Mouse (Mus musculus) MEL (cell line): ENCODE measurements around the gene Defb13. TPM values are rescaled to one million over a fixed set of nuclear protein-coding genes. Genes with fewer than 3 reads are reported as not detected.
A peak's percentile ranks its signal among the peaks of the same experiment; 100 is the strongest.

Experiments used
- DNase-seq: peaks from one replicate; pipeline ENCODE4 v3.0.0; 2011; ENCODE audit warnings: low read depth, low spot score
- H3K27ac ChIP-seq: 2 replicates; pipeline ENCODE4 v1.5.1; 2012; ENCODE audit warnings: low read depth, mild to moderate bottlenecking, control low read depth, low read length, moderate library complexity; ENCODE audit not compliant: control insufficient read depth
- H3K27me3 ChIP-seq, 2 experiments: fragments of 150-350 bp in 1 of 2; sonication (generic) in 1 of 2; 2 replicates each; pipeline ENCODE4 v1.6.1; 2012; ENCODE audit warnings: low read length in 2 of 2, mild to moderate bottlenecking in 2 of 2, improper control_type of control experiment in 1 of 2, moderate library complexity in 1 of 2; ENCODE audit not compliant: insufficient read depth in 2 of 2, control insufficient read depth in 1 of 2
- H3K36me3 ChIP-seq, 2 experiments: 2 replicates each; pipeline ENCODE4 v1.6.1; 2012 to 2014; ENCODE audit warnings: low read length in 2 of 2, improper control_type of control experiment in 1 of 2, inconsistent platforms in 1 of 2, mild to moderate bottlenecking in 1 of 2; ENCODE audit not compliant: insufficient read depth in 2 of 2, control insufficient read depth in 1 of 2
- H3K4me1 ChIP-seq, 2 experiments: fragments of 150-350 bp in 1 of 2; sonication (generic) in 1 of 2; 2 replicates each; pipeline ENCODE4 v1.6.1; 2012; ENCODE audit warnings: low read length in 2 of 2, improper control_type of control experiment in 1 of 2, mild to moderate bottlenecking in 1 of 2; ENCODE audit not compliant: insufficient read depth in 2 of 2, control insufficient read depth in 1 of 2
- H3K4me3 ChIP-seq, 2 experiments: fragments of 150-350 bp in 1 of 2; sonication (generic) in 1 of 2; 2 replicates each; pipeline ENCODE4 v1.5.1; 2012; ENCODE audit warnings: low read depth in 2 of 2, low read length in 2 of 2, mild to moderate bottlenecking in 2 of 2, moderate library complexity in 2 of 2, control low read depth in 1 of 2, improper control_type of control experiment in 1 of 2; ENCODE audit not compliant: control insufficient read depth in 1 of 2, insufficient read depth in 1 of 2
- H3K79me2 ChIP-seq: 2 replicates; pipeline ENCODE4 v1.6.1; 2012; ENCODE audit warnings: mild to moderate bottlenecking, low read length, moderate library complexity; ENCODE audit not compliant: control insufficient read depth, poor library complexity, insufficient read depth
- H3K9ac ChIP-seq: 2 replicates; pipeline ENCODE4 v1.6.1; 2012; ENCODE audit warnings: low read depth, mild to moderate bottlenecking, control low read depth, low read length, moderate library complexity; ENCODE audit not compliant: control insufficient read depth, poor library complexity, severe bottlenecking
- H3K9me3 ChIP-seq: fragments of 150-350 bp; sonication (generic); replicated peaks from 2 replicates; pipeline ENCODE4 v1.6.1; 2012; ENCODE audit warnings: mild to moderate bottlenecking, low read length, improper control_type of control experiment, moderate library complexity; ENCODE audit not compliant: insufficient read depth
- BHLHE40 ChIP-seq: IDR thresholded peaks from 2 replicates; pipeline ENCODE4 v1.6.1; 2012; ENCODE audit warnings: low read depth, mild to moderate bottlenecking, inconsistent platforms, low read length, improper control_type of control experiment, borderline replicate concordance
- CHD1 ChIP-seq: IDR thresholded peaks from 2 replicates; pipeline ENCODE4 v1.6.1; 2012; ENCODE audit warnings: low read depth, mild to moderate bottlenecking, inconsistent platforms, low read length, improper control_type of control experiment
- CTCF ChIP-seq, 3 experiments: IDR thresholded peaks in 2 of 3; conservative IDR thresholded peaks in 1 of 3; 2 replicates each; pipeline ENCODE4 v1.5.1; 2011 to 2012; ENCODE audit warnings: low read length in 3 of 3, low read depth in 2 of 3, mild to moderate bottlenecking in 2 of 3, improper control_type of control experiment in 1 of 3, inconsistent platforms in 1 of 3, mixed read lengths in 1 of 3, moderate library complexity in 1 of 3; ENCODE audit not compliant: control insufficient read depth in 1 of 3, insufficient read depth in 1 of 3, poor library complexity in 1 of 3, severe bottlenecking in 1 of 3
- ETS1 ChIP-seq: IDR thresholded peaks from 2 replicates; pipeline ENCODE4 v1.6.1; 2012; ENCODE audit warnings: low read depth, mild to moderate bottlenecking, inconsistent platforms, low read length, improper control_type of control experiment, moderate library complexity
- GATA1 ChIP-seq: IDR thresholded peaks from 2 replicates; pipeline ENCODE4 v1.6.1; 2011; ENCODE audit warnings: low read depth, low read length, improper control_type of control experiment
- JUND ChIP-seq: IDR thresholded peaks from 2 replicates; pipeline ENCODE4 v1.6.1; 2011; ENCODE audit warnings: low read depth, mild to moderate bottlenecking, improper control_type of control experiment, low read length
- MAFK ChIP-seq: IDR thresholded peaks from 2 replicates; pipeline ENCODE4 v1.6.1; 2011; ENCODE audit warnings: low read depth, mild to moderate bottlenecking, low read length, improper control_type of control experiment, borderline replicate concordance
- MYB ChIP-seq: IDR thresholded peaks from 2 replicates; pipeline ENCODE4 v1.6.1; 2011; ENCODE audit warnings: mild to moderate bottlenecking, low read depth, low read length, improper control_type of control experiment
- MYC ChIP-seq: IDR thresholded peaks from 2 replicates; pipeline ENCODE4 v1.6.1; 2011; ENCODE audit warnings: low read depth, mild to moderate bottlenecking, low read length, improper control_type of control experiment, moderate library complexity
- POLR2A ChIP-seq, 2 experiments: IDR thresholded peaks; 2 replicates each; pipeline ENCODE4 v1.6.1; 2011 to 2012; ENCODE audit warnings: low read length in 2 of 2, mild to moderate bottlenecking in 2 of 2, control low read depth in 1 of 2, improper control_type of control experiment in 1 of 2, low read depth in 1 of 2, moderate library complexity in 1 of 2; ENCODE audit not compliant: control insufficient read depth in 1 of 2, insufficient read depth in 1 of 2, poor library complexity in 1 of 2
- POLR2AphosphoS2 ChIP-seq: IDR thresholded peaks from 2 replicates; pipeline ENCODE4 v1.6.1; 2011; ENCODE audit warnings: low read length, improper control_type of control experiment
- RAD21 ChIP-seq: IDR thresholded peaks from 2 replicates; pipeline ENCODE4 v1.6.1; 2011; ENCODE audit warnings: mild to moderate bottlenecking, low read depth, low read length, improper control_type of control experiment
- SMC3 ChIP-seq: IDR thresholded peaks from 2 replicates; pipeline ENCODE4 v1.6.1; 2011; ENCODE audit warnings: low read depth, low read length, improper control_type of control experiment
- TBP ChIP-seq: IDR thresholded peaks from 2 replicates; pipeline ENCODE4 v1.8.0; 2011; ENCODE audit warnings: low read depth, low read length, improper control_type of control experiment
- USF1 ChIP-seq: IDR thresholded peaks from 2 replicates; pipeline ENCODE4 v1.6.1; 2014; ENCODE audit warnings: low read depth, mild to moderate bottlenecking, inconsistent platforms, low read length, improper control_type of control experiment, moderate library complexity
- ZC3H11A ChIP-seq: IDR thresholded peaks from 2 replicates; pipeline ENCODE4 v1.6.1; 2012; ENCODE audit warnings: low read depth, mild to moderate bottlenecking, inconsistent platforms, low read length, improper control_type of control experiment
- ZKSCAN1 ChIP-seq: IDR thresholded peaks from 2 replicates; pipeline ENCODE4 v1.6.1; 2012; ENCODE audit warnings: low read depth, mild to moderate bottlenecking, inconsistent platforms, low read length, improper control_type of control experiment, moderate library complexity
- ZMIZ1 ChIP-seq: IDR thresholded peaks from 2 replicates; pipeline ENCODE4 v1.6.1; 2012; ENCODE audit warnings: low read depth, mild to moderate bottlenecking, inconsistent platforms, low read length, improper control_type of control experiment, moderate library complexity
- ZNF384 ChIP-seq: IDR thresholded peaks from 2 replicates; pipeline ENCODE4 v1.6.1; 2012; ENCODE audit warnings: low read depth, mild to moderate bottlenecking, inconsistent platforms, low read length, improper control_type of control experiment
- polyA plus RNA-seq, 2 experiments: library from polyadenylated mRNA; stranded (reverse) in 1 of 2; unstranded in 1 of 2; fragments of >175 nt in 1 of 2; fragments of >200 nt in 1 of 2; gene quantifications; 2 replicates each; pipeline versions ENCODE4 v1.2.1 to v1.2.4; 2012; ENCODE audit warnings: low replicate concordance in 2 of 2, low read depth in 1 of 2; ENCODE audit not compliant: insufficient read length in 2 of 2, insufficient read depth in 1 of 2, missing spikeins in 1 of 2
- total RNA-seq: library from RNA; depleted of rRNA; stranded (reverse); fragments of 300-350 nt; gene quantifications from 2 replicates; pipeline ENCODE4 v1.2.3, GENCODE M21; 2012

The Defb13 gene
- total and polyA plus RNA-seq, 3 experiments, result not detected

GRCm38 (mm10) chr8:21955321-21955720, 8.8 kb downstream of the Defb13 start:
- H3K27me3 ChIP-seq, result no peaks in the 10 kb centered on the region
- H3K36me3 ChIP-seq, result no peaks in the 10 kb centered on the region
- DNase-seq, result peak; percentile 71
- H3K4me1 ChIP-seq, result no peaks in the 10 kb centered on the region
- no peak for TF ChIP-seq TBP
- TF ChIP-seq SMC3, result peak; percentile 77
- TF ChIP-seq ZC3H11A, result peak; percentile 69
- TF ChIP-seq MAFK, result no peak
- TF ChIP-seq GATA1, result 0 out of 2 replicates have a peak, but pooled peaks have one; percentile 3
- peak; percentile 78 to 86 (median 85) for TF ChIP-seq CTCF (IDR thresholded peaks at IDR 0.05 in 2 of 3, conservative IDR thresholded peaks at IDR 0.05 in 1 of 3; ENCODE audit: control insufficient read depth in 1 of 3, insufficient read depth in 1 of 3, low read depth in 2 of 3, low read length in 3 of 3, poor library complexity in 1 of 3, severe bottlenecking in 1 of 3)
- peak; percentile 80 for TF ChIP-seq RAD21
- 0 out of 2 replicates have a peak, but pooled peaks have one; percentile 28 for TF ChIP-seq JUND
- no peak for TF ChIP-seq ZMIZ1
- no peak for TF ChIP-seq MYB
- H3K4me3 ChIP-seq, result no peak overlapping the region
- H3K79me2 ChIP-seq, result no peaks in the 10 kb centered on the region
- no peak overlapping the region for H3K27ac ChIP-seq
- H3K9me3 ChIP-seq, result no peaks in the 10 kb centered on the region
- no peak overlapping the region for H3K9ac ChIP-seq

DNA sequence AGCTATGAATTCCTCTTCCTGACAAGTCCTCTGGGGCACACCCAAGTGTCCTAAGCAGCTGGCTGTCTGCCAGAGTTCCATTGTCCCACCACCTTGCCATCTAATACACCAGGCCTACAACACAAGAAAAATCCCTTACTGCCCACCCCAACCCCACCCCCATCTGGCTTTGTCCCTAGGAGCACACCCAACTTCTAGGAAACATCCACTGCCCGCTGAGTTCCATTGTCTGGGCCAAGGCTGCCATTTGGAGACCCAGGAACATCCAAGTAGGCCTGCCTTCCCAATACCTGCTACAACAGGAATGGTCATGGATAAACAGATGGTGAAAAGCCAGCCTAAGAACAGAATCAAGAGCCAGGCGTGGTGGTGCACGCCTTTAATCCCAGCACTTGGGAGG, 9.8 kb downstream of the Defb13 start:
- H3K9me3 ChIP-seq, result no peaks in the 10 kb centered on the region
- no peaks in the 10 kb centered on the region for H3K27me3 ChIP-seq
- no peaks in the 10 kb centered on the region for H3K4me1 ChIP-seq
- no peak overlapping the region for H3K27ac ChIP-seq
- H3K79me2 ChIP-seq, result no peaks in the 10 kb centered on the region
- no peak overlapping the region for H3K4me3 ChIP-seq
- DNase-seq, result no peak
- TF ChIP-seq ZNF384 (no peak), BHLHE40 (no peak), ZKSCAN1 (no peak), POLR2A (IDR thresholded peaks at IDR 0.05; ENCODE audit: control insufficient read depth in 1 of 2, insufficient read depth in 1 of 2, low read depth in 1 of 2, low read length in 2 of 2, poor library complexity in 1 of 2) (no peak), ETS1 (no peak), POLR2AphosphoS2 (no peak), MYC (no peak), USF1 (no peak), CHD1 (no peak)
- no peaks in the 10 kb centered on the region for H3K36me3 ChIP-seq
- no peak overlapping the region for H3K9ac ChIP-seq
